Mouse (Mus musculus): ENCODE measurements around the gene Zfp160. TPM values are rescaled to one million over a fixed set of nuclear protein-coding genes. Genes with fewer than 3 reads are reported as not detected.
A peak's percentile ranks its signal among the peaks of the same experiment; 100 is the strongest.
"Not testable (repeated sequence)": the region's sequence is repeated elsewhere in the genome, so short reads cannot be mapped to it uniquely, and the experiment has no call there.

The Zfp160 gene
- polyA plus RNA-seq (2015; fragmentation: Nextera tagmentation; extraction: Ambion mirVana) = 14.3 and 17.0 TPM in 2 replicates

DNA sequence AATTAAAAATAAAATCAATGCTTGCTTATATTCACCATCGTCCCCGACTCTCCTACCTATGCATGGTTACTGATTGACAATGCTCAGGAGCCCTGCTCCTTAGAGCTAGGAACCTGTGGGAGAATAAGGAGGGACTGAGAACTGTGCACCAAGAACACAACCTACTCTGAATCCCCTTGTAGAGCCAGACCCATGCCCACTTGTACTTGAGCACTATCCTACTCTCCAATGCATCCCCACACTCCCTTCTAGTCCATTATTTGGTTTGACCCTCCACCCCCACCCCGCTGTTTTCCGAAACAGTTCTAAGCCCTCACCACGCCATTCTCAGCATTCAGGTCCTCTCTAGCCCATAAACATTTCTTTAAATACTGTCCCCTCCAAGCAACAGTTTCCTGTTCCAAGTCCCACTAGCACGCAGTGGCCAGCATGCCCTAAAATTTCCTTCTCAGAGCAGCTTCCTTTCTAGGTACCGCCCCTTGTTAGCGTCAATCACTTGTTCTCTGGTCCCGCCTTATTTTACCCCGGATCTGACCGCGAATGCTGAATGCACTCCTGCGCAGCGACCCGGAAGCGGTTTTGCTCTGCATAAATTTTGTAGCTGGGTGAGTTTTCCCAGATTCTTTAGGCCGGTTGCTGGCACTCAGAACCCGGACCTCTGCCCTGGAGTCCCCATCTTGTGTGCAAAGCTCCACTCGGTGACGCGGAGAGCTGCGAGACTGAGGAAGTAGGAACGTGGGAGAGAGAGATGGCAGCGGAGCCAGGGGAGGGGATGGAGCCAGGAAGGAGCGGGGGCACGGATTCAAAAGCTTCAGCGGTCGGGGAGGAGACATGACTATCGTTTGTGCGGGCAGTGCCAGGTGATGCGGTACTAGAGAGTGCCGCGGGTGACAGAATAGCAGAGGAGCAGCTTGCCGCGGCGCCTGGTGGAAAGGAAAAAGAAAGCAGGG, at the start of gene Zfp160:
Gene Zfp160 (plus strand): TSS at position 522 of the 950 bp plus-strand sequence.
- Histone ChIP-seq H3K4me1 (replicated peaks) (peaks cover 22% of the 10 kb centered on the region), H3K9ac (peak within 1 kb of the TSS; percentile 75), H3K4me3 (peak within 1 kb of the TSS; percentile 71), H3K9me3 (no peaks in the 10 kb centered on the region), H3K27ac (replicated peaks) (peak within 1 kb of the TSS; percentile 91), H3K4me2 (peak within 1 kb of the TSS; percentile 83), H3K36me3 (peaks cover 19% of the 10 kb centered on the region), H3K27me3 (no peaks in the 10 kb centered on the region)
- WGBS = 5% methylated on average over 36 of the region's 36 CpGs
- peak; percentile 98 for ATAC-seq (ENCODE audit: low FRiP score, low read depth)

GRCm38 (mm10) chr17:20960386-20960785, 48.3 kb upstream of the Zfp160 start:
- H3K4me3 ChIP-seq = no peak overlapping the region
- no peaks in the 10 kb centered on the region for H3K9me3 ChIP-seq
- peaks cover 98% of the 10 kb centered on the region for H3K36me3 ChIP-seq
- no peaks in the 10 kb centered on the region for H3K27me3 ChIP-seq
- no peak overlapping the region for H3K27ac ChIP-seq (replicated peaks)
- ATAC-seq (ENCODE audit: low FRiP score, low read depth) = no peak
- no peak overlapping the region for H3K4me2 ChIP-seq
- H3K4me1 ChIP-seq (replicated peaks) = no peaks in the 10 kb centered on the region
- 95% methylated on average over 5 of the region's 5 CpGs for WGBS
- no peak overlapping the region for H3K9ac ChIP-seq

DNA sequence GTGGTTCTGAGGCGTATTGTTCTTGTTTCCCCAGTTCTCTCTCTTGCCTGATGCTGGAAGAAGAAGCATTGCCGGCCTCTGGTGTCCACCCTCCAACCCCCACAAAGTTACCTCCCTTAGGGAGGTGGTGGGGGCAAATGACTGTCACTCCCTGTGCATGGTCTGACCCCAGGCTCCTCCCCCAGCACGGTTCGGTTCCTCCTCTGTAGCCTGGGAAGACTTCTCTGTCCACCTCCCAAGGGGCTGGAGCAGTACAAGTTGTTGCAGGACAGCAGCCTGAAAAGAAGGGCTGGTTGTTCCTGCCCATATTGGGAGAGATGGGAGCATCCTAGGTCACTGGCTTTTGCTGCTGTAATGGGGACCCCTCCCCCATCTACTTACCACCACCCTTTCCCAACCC, 43.3 kb upstream of the Zfp160 start:
- Histone ChIP-seq H3K4me2 (no peak overlapping the region), H3K27ac (replicated peaks) (no peak overlapping the region), H3K4me3 (no peak overlapping the region), H3K4me1 (replicated peaks) (no peaks in the 10 kb centered on the region), H3K9ac (no peak overlapping the region), H3K36me3 (peaks cover 94% of the 10 kb centered on the region), H3K9me3 (no peaks in the 10 kb centered on the region), H3K27me3 (no peaks in the 10 kb centered on the region)
- ATAC-seq (ENCODE audit: low FRiP score, low read depth) = no peak
- WGBS = 88% methylated on average over 4 of the region's 4 CpGs

GRCm38 (mm10) chr17:20966681-20967080, 42.0 kb upstream of the Zfp160 start:
- Histone ChIP-seq H3K36me3 (peaks cover 81% of the 10 kb centered on the region), H3K9ac (no peak overlapping the region), H3K4me1 (replicated peaks) (no peaks in the 10 kb centered on the region), H3K9me3 (no peaks in the 10 kb centered on the region), H3K4me3 (no peak overlapping the region), H3K4me2 (no peak overlapping the region), H3K27ac (replicated peaks) (no peak overlapping the region), H3K27me3 (no peaks in the 10 kb centered on the region)
- no peak for ATAC-seq (ENCODE audit: low FRiP score, low read depth)

- 76% methylated on average over 2 of the region's 2 CpGs for WGBS
- Histone ChIP-seq H3K9ac (no peak overlapping the region), H3K4me3 (no peak overlapping the region), H3K4me2 (no peak overlapping the region), H3K27me3 (no peaks in the 10 kb centered on the region), H3K27ac (replicated peaks) (no peak overlapping the region), H3K36me3 (no peaks in the 10 kb centered on the region), H3K4me1 (replicated peaks) (no peaks in the 10 kb centered on the region), H3K9me3 (no peaks in the 10 kb centered on the region)
- no peak for ATAC-seq (ENCODE audit: low FRiP score, low read depth)
Measured at GRCm38 (mm10) chr17:20993716-20994115, 15.0 kb upstream of the Zfp160 start.

DNA sequence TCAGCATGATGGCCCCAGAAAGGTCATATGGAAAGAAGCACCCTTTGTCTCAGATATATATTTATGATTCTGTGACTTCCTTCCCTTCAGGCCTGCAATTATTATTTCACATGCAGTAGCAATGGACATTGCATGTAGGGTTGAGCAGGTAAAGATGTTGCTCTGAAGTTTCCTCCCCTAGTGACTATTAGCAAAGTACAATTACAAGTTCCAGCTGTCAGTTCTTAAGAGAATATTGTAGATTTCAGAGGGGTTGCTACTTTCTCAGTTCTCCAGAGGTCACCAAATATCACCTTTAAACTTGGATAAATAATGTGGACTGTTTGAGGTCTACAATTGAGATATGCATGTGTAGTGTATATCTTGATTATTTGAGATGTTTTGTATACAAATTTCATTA, 12.3 kb upstream of the Zfp160 start, which contains the start of gene Vmn1r233:
Gene Vmn1r233 (minus strand): TSS at position 101 of the 400 bp plus-strand sequence.
- Histone ChIP-seq H3K4me3 (no peak within 1 kb of the TSS), H3K4me2 (no peak within 1 kb of the TSS), H3K27ac (replicated peaks) (no peak within 1 kb of the TSS), H3K27me3 (no peaks in the 10 kb centered on the region), H3K9ac (no peak within 1 kb of the TSS), H3K9me3 (no peaks in the 10 kb centered on the region), H3K4me1 (replicated peaks) (no peaks in the 10 kb centered on the region), H3K36me3 (no peaks in the 10 kb centered on the region)
- ATAC-seq (ENCODE audit: low FRiP score, low read depth) = no peak

GRCm38 (mm10) chr17:21009726-21010125, 1.0 kb downstream of the Zfp160 start:
- no peak for ATAC-seq (ENCODE audit: low FRiP score, low read depth)
- Histone ChIP-seq H3K9ac (peak overlapping the region; percentile 75), H3K4me1 (replicated peaks) (peaks cover 22% of the 10 kb centered on the region), H3K27me3 (no peaks in the 10 kb centered on the region), H3K27ac (replicated peaks) (peak overlapping the region; percentile 91), H3K36me3 (peaks cover 23% of the 10 kb centered on the region), H3K4me2 (peak overlapping the region; percentile 83), H3K4me3 (peak overlapping the region; percentile 71), H3K9me3 (no peaks in the 10 kb centered on the region)
- WGBS = 41% methylated on average over 1 of the region's 1 CpGs

DNA sequence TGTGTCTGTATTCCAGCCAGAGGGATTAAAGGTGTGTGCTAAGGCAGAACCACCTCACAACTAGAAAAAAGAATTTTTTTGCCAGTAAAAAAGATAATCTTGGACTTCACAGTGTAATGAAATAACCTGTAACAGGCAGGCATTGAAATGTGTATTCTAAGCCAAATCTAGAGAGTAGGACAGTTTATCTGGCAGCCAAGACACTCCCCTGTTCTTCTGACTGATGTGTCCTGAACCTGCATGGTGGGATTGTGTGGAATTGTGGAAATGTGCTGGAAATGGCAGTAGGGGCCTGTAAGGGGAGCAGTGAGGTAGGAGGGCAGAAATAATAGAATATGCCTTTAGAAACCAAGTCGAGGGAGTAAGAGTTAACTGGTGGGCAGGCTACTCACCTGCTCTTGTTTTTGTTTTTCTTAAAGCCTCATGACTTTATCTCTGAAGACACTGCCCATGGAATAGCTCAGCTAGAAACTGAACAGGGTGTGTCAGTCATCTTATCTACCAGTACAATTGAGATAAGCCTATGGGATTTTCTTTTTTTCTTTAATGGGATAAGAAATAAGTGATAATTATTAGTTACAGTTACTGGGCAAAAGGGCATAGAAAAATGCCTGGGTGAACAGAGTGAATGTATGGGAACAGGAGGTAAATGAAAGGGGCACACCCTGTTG, 9.8 kb downstream of the Zfp160 start:
- H3K36me3 ChIP-seq = peaks cover 73% of the 10 kb centered on the region

GRCm38 (mm10) chr17:21048020-21048419, 39.3 kb downstream of the Zfp160 start:
- H3K27me3 ChIP-seq; H3K27ac ChIP-seq (replicated peaks); H3K36me3 ChIP-seq; H3K9me3 ChIP-seq; ATAC-seq (ENCODE audit: low FRiP score, low read depth); H3K4me3 ChIP-seq; H3K4me1 ChIP-seq (replicated peaks); H3K9ac ChIP-seq; H3K4me2 ChIP-seq: not testable (repeated sequence)
- 90% methylated on average over 9 of the region's 9 CpGs for WGBS

More for the DNA sequence above, 9.8 kb downstream of the Zfp160 start:
- Histone ChIP-seq H3K4me3 (no peak overlapping the region), H3K27me3 (no peaks in the 10 kb centered on the region), H3K4me1 (replicated peaks) (no peaks in the 10 kb centered on the region), H3K4me2 (no peak overlapping the region), H3K9me3 (no peaks in the 10 kb centered on the region), H3K9ac (no peak overlapping the region), H3K27ac (replicated peaks) (no peak overlapping the region)
- WGBS = 97% methylated on average over 1 of the region's 1 CpGs
- ATAC-seq (ENCODE audit: low FRiP score, low read depth) = no peak

DNA sequence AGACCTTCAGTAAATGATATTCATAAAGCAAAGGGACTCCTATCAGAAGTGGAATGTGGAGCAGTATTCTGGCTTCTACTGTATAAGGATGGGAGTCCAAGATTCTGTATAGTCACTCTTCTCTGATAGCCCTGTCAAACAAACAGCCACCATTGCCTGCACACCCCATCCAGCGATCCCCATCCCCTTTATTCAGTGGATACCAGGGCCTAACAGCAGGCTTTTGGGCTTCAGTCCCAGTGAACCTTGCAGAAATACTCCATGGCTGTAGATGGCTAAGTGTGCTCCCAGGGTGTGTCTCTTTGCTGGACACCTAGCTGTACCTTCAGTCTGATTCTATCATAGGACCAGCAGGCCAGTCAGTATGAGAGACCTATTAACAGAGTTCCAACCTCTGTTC, 42.2 kb downstream of the Zfp160 start:
- Histone ChIP-seq H3K27ac (replicated peaks) (no peak overlapping the region), H3K9ac (no peak overlapping the region), H3K4me2 (no peak overlapping the region), H3K4me1 (replicated peaks) (no peaks in the 10 kb centered on the region), H3K9me3 (no peaks in the 10 kb centered on the region), H3K36me3 (no peaks in the 10 kb centered on the region), H3K4me3 (no peak overlapping the region), H3K27me3 (no peaks in the 10 kb centered on the region)
- 89% methylated on average over 1 of the region's 1 CpGs for WGBS
- no peak for ATAC-seq (ENCODE audit: low FRiP score, low read depth)

DNA sequence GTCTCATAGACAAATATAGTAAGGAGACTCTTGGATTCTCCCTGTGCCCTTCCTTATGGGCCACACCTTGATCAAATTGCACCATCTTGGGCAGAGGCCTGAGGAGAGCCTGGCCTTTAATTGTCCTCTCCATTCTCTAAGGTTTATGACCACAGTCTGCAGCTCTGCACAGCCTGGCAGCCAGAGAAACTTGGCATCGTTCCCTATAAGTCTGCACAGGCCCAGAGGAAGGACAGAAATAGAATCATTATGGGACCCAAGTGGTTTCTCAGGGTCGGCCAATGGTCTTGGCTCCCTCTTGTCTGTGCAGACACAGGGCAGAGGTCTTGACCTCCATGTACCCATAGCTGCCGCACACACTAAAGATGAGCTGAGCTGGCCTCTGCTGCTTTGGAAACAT, 42.6 kb downstream of the Zfp160 start:
- no CpG with 5 or more reads among the region's 3 CpGs for WGBS
- not testable (repeated sequence) for H3K27me3 ChIP-seq; H3K4me1 ChIP-seq (replicated peaks); H3K36me3 ChIP-seq; ATAC-seq (ENCODE audit: low FRiP score, low read depth); H3K4me3 ChIP-seq; H3K4me2 ChIP-seq; H3K27ac ChIP-seq (replicated peaks); H3K9me3 ChIP-seq; H3K9ac ChIP-seq

GRCm38 (mm10) chr17:21051919-21052318, 43.2 kb downstream of the Zfp160 start:
- not testable (repeated sequence) for H3K27ac ChIP-seq (replicated peaks); H3K4me2 ChIP-seq; H3K4me3 ChIP-seq; H3K36me3 ChIP-seq; H3K9me3 ChIP-seq; H3K27me3 ChIP-seq; ATAC-seq (ENCODE audit: low FRiP score, low read depth); H3K9ac ChIP-seq; H3K4me1 ChIP-seq (replicated peaks)
- 88% methylated on average over 3 of the region's 3 CpGs for WGBS

All from hindbrain, embryonic 15.5 days (tissue).